Mouse (Mus musculus) gonadal fat pad, adult 2 months (tissue): Measurements from ENCODE around the gene Lyrm4. TPM values are rescaled to one million over a fixed set of nuclear protein-coding genes. Genes with fewer than 3 reads are reported as not detected.
A peak's percentile ranks its signal among the peaks of the same experiment; 100 is the strongest.
"Not testable (repeated sequence)": the region's sequence is repeated elsewhere in the genome, so short reads cannot be mapped to it uniquely, and the experiment has no call there.

ENCODE experiments used
- DNase-seq: peaks from one replicate; pipeline ENCODE4 v3.0.0-alpha.2; 2012; ENCODE audit warnings: low read depth
- polyA plus RNA-seq: library from polyadenylated mRNA; depleted of rRNA; stranded (reverse); fragments of >200 nt; gene quantifications from 2 replicates; pipeline ENCODE4 v1.2.3, GENCODE M21; 2012

Gene Lyrm4
- polyA plus RNA-seq, 1 experiment: 3.9 TPM

DNA sequence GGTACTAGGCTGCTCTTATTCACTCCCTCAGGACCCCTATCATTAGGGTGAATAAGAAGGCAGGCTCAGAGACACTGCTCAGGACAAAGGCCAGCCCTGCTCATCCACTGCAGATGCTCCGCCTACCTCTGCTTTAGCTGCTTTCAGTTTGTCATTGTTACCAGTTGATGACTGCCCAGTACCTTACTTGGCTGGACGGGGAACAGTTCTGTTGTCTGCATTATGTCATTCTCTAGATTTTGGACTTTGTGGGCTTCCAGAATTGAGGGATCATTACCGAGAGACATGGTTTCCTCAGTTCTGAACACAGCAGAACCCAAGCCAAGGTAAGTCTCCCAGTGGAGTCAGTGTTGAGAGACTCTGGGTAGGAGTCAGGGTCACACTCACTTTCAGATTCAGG lies 122.1 kb downstream of the Lyrm4 start:
- DNase-seq: no peak

DNA sequence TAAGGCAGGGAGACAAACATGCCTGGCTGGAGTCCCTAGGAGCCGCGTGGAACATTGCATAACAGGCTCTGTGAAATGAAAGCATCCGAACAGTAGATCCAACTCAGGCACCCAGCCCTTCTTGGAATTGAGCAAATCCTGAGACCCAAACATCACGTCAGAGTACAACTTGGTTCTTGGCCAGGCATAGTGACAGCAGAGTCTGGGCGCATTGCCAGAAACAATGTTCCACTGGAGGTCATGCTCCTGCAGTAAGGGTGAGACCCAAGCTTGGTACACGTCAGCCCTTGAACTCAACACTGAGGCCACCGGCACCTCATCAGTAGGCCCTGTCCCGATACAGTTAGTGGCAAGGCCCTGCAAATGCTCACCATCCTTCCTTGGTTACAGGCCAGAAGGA lies 123.3 kb downstream of the Lyrm4 start:
- no peak for DNase-seq

DNA sequence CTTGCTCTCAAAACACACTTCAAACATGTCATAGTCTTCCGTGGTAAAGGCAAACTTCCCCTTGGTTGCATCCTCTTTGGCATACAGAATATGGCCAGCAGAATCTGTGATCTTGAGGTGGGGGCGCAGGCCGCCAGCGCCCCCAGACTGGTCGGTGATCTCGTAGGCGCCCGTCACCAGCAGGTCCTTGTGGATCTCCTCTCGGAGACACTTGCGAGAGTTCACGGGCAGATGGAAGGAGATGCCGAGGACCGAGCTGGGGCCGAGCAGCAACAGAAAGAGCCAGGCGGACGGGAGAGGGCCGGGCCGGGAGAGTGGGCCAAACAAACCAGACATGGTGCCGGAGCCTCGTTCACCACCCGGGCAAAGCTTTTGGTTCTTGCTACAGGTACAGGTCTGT lies 126.1 kb downstream of the Lyrm4 start:
- not testable (repeated sequence) for DNase-seq

DNA sequence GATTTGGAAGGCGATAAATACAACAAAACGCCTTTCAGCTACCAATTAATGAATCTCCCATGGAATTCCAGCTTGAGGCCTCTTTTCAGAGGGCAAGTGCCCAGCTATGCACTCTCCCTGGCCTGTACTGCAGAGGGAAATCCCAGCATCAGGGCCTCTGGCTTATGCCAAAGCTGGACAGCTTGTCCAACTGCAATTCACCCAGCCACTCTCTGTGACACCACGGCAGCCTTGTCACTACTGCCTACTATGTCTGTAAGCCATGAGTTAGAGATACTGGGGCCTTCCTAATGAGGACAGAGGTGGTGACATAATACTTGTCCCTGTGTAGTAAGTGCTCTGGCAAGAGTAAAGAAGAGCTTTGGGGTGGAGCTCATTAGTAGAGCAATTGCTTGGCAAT lies 128.0 kb downstream of the Lyrm4 start:
- DNase-seq: no peak

DNA sequence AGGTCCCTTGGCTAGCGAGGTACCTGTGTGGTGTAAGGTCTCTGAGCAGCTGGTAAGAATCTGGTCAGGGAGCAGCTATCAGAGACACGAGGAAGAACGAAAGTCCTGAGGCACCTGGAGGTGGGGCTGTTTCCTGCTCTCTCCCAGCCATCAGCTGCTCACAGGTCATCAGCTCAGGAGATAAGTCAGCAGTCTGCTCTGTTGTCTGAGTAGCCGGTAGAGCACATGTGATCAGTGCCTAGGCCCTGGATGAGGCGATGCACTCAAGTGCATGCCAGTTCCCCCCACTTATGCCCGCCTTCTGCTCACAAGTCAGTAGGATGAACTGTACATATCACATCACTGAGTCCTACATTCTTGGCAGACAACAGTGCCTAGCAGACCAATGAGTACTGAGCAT lies 134.3 kb downstream of the Lyrm4 start:
- DNase-seq: no peak

DNA sequence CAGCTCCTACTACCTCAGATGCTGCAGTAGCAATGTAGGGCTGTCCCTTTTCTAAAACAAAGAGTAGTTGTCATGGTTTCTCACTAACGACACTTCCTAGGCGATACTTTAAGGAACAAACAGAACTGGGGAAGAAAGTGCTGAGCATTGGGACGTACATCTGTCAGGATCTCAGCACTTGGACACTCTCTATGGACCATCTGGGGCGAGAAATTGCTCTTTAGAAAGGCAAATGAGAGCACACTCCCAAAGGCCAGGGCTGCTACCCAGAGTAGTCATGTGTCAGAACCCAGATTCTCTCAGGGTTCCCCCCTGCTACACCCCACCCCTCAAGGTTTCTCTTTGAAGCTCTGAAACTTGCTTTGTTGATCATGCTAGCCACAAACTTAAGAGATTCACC lies 136.9 kb downstream of the Lyrm4 start:
- DNase-seq: no peak

DNA sequence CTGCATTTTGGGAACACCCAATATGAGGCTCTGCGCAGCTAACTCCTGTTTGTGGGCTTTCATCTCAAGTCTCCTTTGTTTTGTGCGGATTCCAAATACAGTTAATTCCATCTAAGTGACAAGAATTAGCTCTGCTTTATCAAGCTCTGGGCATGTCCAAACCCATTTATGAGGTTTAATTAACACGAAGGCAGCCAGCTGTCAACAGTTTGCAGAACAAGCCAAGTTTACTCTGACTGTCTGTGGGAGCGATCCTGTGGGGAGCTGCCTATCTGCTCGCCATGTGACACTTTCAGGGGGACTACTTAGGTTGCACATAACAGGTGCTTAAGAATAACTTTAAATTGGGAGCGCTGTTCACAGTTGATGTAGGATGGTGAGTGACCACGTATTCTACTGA lies 140.4 kb downstream of the Lyrm4 start:
- no peak for DNase-seq

DNA sequence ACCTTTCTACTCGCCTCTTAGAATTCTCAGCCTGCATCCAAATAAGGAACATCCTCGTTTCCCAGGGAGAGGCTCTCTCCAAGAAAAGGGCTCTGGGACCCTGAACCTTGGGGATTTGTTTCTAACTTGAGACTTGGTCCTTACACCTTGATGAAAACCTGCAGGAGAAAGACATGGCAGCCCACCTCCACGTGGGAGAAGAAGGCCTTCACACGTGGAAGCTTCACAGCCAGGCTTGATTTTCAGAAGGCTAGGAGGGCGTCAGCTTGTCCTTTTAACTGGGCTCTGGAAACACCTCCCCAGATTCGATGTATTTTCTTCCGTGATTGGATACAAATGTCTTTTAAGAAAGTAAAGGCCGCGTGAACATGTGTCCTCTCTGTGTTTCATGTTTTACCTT lies 147.5 kb downstream of the Lyrm4 start:
- no peak for DNase-seq

DNA sequence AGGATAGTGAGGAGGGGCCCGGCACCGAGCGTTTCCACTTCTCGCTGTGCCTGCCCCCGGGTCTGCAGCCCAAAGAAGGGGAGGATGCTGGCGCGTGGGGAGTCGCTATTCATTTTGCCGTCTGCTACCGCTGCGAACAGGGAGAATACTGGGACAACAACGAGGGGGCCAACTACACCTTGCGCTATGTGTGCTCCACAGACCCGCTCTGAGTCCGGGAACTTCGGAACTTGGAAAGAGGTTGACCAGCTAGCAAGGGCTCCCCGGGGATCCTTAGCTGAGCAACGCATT lies 147.9 kb downstream of the Lyrm4 start:
- DNase-seq: no peak

DNA sequence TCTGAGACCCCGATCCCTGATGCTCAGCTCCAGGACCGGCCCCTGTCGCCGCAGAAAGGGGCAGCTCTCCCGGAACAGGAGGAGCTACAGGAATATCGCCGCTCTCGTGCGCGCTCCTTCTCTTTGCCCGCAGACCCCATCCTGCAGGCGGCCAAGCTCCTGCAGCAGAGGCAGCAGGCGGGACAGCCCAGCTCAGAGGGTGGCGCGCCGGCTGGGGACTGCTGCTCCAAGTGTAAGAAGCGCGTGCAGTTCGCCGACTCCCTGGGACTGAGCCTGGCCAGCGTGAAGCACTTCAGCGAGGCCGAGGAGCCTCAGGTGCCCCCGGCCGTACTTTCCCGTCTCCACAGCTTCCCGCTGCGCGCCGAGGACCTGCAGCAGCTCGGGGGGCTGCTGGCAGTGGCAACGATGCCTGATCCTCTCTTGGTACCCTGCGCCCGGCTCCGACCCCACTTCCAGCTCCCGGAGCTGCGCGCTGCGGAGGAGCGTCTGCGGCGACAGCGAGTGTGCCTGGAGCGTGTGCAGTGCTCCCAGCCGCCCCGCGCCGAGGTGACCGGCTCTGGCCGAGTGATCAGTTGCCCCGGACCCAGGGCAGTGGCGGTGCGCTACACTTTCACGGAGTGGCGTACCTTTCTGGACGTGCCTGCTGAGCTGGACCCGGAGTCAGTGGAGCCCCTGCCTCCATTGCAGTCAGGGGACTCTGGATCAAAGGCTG lies 148.5 kb downstream of the Lyrm4 start:
- no peak for DNase-seq

DNA sequence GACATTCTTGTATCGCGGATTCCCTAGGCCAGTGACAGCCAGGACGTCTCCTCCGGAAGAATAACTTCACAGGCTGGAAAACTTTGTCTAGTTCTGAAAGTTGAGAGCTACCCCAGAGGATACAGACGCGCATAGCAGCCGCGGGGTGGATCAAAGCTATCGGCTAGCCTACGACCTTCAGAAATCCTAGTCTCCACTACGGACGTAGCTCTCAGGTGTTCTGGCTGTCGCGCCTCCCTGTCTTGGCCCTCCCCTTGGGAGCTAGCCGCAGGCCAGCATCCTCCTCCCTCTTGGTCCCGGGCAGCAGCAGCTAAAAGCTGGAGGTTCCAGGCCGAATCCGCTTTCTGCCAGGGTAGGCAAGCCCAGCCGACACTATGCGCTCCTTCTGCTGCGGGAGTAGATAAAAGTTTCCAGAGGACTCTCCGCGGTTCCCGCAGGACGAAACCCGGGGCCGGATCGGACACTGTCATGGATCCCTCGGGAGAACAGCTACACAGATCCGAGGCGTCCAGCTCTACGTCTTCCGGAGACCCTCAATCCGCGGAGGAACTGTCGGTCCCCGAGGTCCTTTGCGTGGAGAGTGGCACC lies 149.1 kb downstream of the Lyrm4 start:
- DNase-seq: no peak

DNA sequence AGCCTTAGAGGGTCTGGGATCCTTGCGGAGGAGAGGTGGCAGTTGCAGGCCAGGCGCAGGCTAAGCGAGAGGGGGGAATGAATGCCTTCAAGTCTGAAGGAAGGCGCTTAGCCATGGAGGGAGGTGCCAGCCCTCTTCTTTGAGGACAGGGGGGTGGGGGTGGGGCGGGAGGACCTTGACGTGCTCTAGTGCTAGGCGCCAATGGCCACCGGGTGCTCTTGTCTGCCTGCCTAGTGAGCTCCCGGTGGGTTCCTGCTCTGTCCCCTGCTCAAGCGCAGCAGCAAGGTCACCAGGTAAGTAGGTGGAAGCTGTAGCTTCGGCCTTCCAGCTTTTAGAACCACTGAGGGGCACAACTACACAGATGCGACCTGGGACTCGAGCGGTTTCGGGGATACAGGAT lies 149.6 kb downstream of the Lyrm4 start:
- DNase-seq: no peak

DNA sequence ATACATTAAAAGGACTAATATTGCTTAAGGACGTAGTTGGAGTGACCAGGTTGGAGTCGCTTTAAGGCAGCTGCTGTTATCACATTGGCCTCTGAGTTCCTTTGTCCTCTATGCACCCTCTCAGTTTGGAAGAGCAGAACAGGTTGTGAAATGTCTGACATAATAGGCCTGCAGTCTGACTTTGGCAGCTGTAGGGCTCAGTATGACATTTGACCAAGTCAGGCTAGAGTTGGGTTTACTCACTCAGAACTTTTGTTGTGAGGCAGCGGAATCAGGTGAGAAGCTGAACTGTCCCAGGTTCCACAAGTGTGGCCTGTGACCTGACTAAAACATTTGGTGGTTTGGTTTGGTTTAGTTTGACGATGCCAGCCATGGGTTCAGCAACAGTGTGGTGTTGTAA lies 153.7 kb downstream of the Lyrm4 start:
- peak; percentile 42 for DNase-seq

DNA sequence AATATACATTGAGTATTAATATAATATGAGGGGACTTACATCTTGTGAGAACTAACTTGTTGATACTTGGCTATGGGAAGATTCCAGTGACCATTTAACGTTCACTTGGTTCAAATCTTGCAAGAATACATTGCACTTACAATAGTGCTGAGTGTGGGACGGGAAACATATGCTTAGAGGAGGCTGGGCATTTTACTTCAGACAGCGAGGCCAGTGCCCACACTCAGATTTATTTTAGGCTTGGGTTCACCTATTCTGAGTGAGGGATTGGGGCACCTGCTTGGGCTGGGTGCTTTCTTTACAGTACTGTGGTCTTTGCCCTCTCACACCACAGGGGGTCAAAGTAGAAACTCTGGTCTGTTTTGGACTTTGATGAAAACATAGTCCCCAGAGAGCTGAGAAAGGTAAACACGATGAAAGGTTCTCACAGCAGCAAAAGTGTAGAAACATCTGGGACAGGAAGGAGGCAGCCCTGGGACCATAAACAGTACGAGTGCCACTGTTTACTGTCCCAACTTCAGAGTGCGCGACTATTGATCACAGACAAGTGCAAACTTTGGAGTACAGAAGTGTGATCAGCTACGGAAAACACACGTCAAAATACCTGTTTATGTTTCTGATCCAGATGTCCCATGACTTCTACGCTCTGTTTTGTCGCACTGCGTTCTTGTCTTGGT lies 157.8 kb downstream of the Lyrm4 start:
- no peak for DNase-seq

DNA sequence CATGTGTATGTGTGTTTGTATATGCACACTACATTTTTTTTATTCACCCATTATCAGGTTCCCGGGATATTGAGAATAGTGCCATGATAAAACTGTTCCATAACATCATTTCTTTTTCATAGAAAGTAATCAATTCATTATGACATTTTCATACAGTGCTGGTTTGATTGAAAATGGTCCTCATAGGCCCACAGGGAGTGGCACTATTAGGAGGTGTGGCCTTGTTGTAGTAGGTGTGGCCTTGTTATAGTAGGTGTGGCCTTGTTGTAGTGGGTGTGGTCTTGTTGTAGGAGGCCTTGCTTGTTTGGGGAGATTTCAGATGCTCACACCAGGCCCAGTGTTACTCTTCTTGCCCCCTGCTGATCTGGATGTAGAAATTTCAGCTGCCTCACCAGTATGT lies 158.8 kb downstream of the Lyrm4 start, which contains the start of gene Ppp1r3g:
TSS of gene Ppp1r3g (plus strand) at position 301 of the 400 bp plus-strand sequence.
- DNase-seq: no peak

DNA sequence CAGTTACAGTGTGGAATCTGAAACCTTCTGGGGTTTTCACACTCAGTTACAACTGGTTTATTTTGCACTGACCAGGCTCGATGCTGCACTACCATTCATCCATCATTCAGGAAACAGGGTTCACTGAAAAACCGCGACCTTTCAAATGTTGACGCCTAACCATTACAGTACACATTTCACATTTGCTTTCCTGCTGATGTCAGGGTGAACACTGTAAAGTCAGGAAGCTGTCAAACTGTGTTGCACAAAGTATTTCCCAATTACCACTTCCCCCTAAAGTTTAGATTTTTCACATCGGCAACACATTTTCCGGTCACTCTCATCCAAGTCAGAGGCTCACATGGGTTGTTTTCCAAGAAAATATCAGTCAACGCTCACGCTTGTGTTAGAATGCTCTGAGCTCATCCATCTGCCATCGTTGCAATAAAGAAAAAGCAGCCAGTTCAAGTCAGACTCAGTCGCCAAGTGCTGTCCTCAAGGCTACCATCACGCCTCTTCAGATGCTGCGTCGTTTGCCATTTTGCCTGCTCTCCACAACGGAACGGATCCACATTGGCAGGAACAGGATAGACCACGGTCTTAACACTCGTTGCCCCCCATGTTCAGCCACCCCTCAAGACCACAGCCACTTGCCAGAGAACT lies 167.4 kb downstream of the Lyrm4 start:
- DNase-seq: no peak

DNA sequence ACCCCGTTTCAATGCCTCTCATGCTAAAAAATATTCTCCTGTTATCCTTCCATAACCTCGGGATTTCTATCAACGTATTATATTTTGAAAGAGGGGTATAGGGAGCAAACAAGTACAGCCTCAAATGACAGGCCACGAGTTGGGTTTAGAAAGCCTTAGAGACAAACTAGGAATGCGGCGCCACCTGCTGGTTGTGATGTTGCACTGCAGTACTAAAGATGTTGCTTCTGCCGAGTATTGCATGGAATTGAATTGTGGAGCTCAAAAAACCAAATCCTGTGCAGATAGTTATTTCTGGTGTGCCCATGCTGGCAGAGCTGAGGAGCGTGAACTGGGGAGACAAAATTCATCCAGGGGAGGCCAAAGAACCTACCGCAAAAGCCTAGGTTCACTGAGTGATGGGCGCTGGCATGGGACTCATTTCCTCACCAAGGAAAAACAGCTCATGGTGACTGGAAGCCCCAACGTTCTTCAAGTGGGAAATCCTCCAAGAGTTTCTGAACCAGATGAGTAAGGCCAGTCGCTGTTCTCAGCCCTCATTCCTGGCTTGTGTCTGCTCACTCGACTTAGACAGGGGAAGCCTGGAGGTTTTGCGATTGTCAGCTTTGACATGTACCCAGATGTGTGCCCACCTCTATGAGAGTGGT lies 169.8 kb downstream of the Lyrm4 start:
- DNase-seq: no peak

DNA sequence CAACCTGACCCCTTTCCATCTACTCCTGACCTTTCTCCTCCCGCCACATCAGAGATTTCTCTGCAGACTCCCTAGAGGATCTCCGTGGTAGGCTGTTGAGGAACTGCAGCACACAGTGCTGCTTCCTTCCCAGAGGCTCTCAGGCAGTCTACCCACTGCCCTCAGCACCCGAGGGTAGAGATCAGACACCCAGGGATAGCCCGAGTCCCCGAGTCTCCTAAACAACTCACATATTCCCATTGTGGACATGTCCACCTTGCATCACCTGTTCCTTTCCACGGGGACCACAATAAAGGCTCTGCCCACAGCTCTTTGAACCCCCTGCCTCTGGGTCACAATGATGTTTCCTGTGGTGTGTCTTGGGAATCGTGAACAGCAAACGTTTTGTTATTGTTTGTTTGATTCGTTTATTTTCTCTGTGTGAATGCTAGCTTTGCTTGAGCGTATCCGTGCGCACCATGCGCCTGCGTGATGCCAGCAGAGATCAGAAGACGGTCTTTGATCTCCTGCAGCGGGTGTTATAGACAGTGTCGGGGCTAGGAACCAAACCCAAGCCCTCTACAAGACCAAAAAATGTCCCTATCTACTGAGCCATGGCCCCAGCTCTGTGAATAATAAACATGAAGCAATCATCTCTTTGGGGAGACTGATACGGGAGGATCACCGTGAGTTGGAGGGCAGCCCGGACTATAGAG lies 170.5 kb downstream of the Lyrm4 start:
- DNase-seq: no peak

DNA sequence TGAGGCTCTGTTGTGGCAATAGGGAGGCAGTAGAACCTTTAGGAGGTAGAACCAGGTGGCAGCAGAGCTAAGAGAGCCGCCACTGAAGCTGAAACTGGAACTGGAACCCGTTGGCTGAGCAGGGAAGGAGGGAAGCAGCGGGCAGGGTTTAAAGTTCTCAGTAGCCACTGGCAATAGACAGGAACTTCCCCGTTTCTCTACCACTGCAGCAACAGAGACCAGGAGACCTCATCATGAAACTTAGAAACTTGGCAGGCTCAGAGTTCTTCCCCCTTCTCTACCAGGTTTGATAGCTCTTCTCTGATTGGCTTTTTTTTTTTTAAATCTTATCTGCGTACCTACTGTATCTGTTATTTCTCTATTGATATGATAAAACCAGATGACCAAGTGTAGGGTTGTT lies 176.4 kb downstream of the Lyrm4 start:
- DNase-seq: no peak

DNA sequence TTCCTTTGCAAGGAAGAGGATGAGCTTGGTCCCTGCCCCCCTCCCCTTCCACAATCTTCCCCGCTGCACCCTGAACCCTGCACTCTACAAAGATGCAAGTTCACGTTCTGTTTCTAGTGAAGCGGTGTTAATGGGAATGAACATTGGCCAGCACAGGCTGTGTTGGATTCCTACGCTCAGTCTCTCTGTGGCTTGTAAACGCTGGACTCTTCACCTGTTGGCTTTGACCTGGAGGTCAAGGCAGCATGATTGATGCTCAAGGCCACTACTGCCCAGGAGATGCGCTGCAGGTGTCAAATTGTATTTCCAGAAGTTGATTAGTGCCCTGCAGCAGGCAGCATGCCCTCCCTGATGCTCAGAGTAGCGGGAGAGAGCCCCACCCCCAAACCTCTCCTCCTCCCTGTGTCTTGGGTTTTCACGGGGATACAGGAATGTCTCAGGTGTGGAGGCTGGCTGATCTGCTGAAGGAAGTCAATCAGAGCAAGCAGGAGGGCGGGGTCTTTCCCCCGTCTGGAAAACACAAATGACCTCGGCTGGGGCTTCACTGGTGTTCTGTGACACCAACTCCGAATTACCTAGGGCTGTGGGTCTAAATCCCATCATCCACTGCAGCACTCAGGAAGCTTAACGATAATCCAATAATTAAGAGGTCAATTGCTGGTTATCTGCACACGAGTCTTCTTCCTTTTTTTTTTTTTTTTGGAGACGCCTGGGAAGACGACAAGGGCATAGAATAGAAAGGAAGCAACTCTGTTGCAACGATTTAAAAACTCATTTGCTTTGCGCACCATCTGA lies 177.3 kb downstream of the Lyrm4 start:
- no peak for DNase-seq

DNA sequence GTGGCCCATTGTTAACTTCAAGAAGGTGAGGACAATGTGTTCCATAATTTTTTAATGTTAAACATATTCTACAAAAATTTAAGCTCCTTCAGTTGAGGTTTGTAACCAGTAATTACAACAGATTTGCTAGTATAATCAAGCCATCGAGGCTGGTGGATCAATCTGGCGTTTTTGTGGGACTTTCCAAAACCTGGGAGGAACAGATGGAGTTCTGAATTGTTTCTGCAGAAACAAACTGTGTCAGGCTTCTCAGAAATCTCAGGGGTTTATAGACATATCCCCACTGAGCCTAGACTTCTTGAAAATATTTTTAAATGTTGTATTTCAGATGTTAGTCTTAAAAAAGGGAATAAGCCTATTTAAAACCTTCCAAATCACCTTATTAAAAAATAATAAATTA lies 179.3 kb downstream of the Lyrm4 start:
- DNase-seq: no peak
